Mouse (Mus musculus) lung, embryonic 15.5 days (tissue): ENCODE data around the gene Cltb. TPM values are rescaled to one million over a fixed set of nuclear protein-coding genes. Genes with fewer than 3 reads are reported as not detected.

Experiments
- ATAC-seq: fragments of 200-750 bp; cut with Nextera tagmentation; 2 replicates; pipeline ENCODE4 v1.8.0; 2017; ENCODE audit warnings: moderate number of reproducible peaks, borderline replicate concordance; ENCODE audit not compliant: low FRiP score, low TSS enrichment; ENCODE audit errors: extremely low read depth
- H3K27ac ChIP-seq: fragments of 300-500 bp; sonication (generic); 2 replicates; pipeline ENCODE4 v1.5.1; 2015; ENCODE audit warnings: moderate library complexity, mild to moderate bottlenecking, inconsistent platforms
- H3K27me3 ChIP-seq: fragments of 300-500 bp; sonication (generic); 2 replicates; pipeline ENCODE4 v1.6.1; 2015; ENCODE audit warnings: inconsistent platforms
- H3K36me3 ChIP-seq: fragments of 300-500 bp; sonication (generic); 2 replicates; pipeline ENCODE4 v1.6.1; 2015; ENCODE audit warnings: inconsistent platforms
- H3K4me1 ChIP-seq: fragments of 300-500 bp; sonication (generic); 2 replicates; pipeline ENCODE4 v1.6.1; 2015; ENCODE audit warnings: inconsistent platforms
- H3K4me2 ChIP-seq: fragments of 300-500 bp; sonication (generic); 2 replicates; pipeline ENCODE4 v1.6.1; 2015; ENCODE audit warnings: inconsistent platforms, mild to moderate bottlenecking, moderate library complexity
- H3K4me3 ChIP-seq: fragments of 300-500 bp; sonication (generic); 2 replicates; pipeline ENCODE4 v1.5.1; 2015; ENCODE audit warnings: mild to moderate bottlenecking, inconsistent platforms
- H3K9ac ChIP-seq: fragments of 300-500 bp; sonication (generic); 2 replicates; pipeline ENCODE4 v1.6.1; 2015; ENCODE audit warnings: inconsistent platforms
- H3K9me3 ChIP-seq: fragments of 300-500 bp; sonication (generic); 2 replicates; pipeline ENCODE4 v1.6.1; 2016; ENCODE audit warnings: inconsistent platforms
- WGBS: fragments of 180-500 bp; shearing (Covaris S2); methylation state at CpG from one replicate; pipeline ENCODE4 v1.1.7; 2015; 5-methylcytosine and 5-hydroxymethylcytosine counted together
- microRNA-seq: library from miRNA; unstranded; fragments of <30 nt; microRNA quantifications from one replicate; pipeline ENCODE4, GENCODE M21; 2016
- polyA plus RNA-seq: library from polyadenylated mRNA; unstranded; fragments of >200 nt; fragmentation: Nextera tagmentation; extraction: Ambion mirVana; gene quantifications from 2 replicates; pipeline ENCODE4 v1.2.1, GENCODE M21; 2015

Cltb gene
- polyA plus RNA-seq, 1 experiment from 2014 or later: 45.1 TPM

- Histone ChIP-seq H3K27ac (no peak overlapping the region), H3K9ac (no peak overlapping the region), H3K27me3 (no peaks in the 10 kb centered on the region), H3K4me2 (no peak overlapping the region), H3K4me3 (no peak overlapping the region), H3K4me1 (peaks cover 10% of the 10 kb centered on the region), H3K9me3 (no peaks in the 10 kb centered on the region), H3K36me3 (peaks cover 61% of the 10 kb centered on the region)
- WGBS: 88% methylated on average over 2 of the region's 2 CpGs
- ATAC-seq: no peak
These were observed 51.5 kb downstream of the Cltb start for GRCm38 (mm10) chr13:54559656-54560055.

DNA sequence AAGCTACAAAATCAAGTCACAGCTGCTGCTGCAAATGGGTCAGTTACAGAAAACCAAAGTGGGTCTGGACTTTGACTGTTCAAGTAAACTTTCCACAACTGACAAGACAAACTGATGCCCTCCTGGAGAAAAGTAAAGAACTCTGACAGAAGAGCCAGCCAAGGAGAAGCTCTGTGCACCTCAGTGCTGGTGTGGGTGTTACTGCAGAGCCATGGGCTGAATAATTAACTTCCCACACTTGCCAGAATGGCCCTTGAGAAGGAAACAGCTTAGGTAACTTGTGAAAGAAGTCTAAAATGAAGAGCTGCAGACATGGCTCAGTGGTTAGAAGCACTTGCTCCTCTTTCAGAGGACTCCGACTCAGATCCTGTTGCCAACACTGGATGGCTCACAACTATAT, 53.5 kb downstream of the Cltb start:
- ATAC-seq: no peak
- no peak overlapping the region for H3K4me2 ChIP-seq
- no peaks in the 10 kb centered on the region for H3K4me1 ChIP-seq
- H3K27me3 ChIP-seq: no peaks in the 10 kb centered on the region
- no peak overlapping the region for H3K27ac ChIP-seq
- 96% methylated on average over 1 of the region's 1 CpGs for WGBS
- H3K9me3 ChIP-seq: no peaks in the 10 kb centered on the region
- H3K36me3 ChIP-seq: peaks cover 78% of the 10 kb centered on the region
- no peak overlapping the region for H3K9ac ChIP-seq
- H3K4me3 ChIP-seq: no peak overlapping the region

GRCm38 (mm10) chr13:54556796-54557195, 54.3 kb downstream of the Cltb start:
- Histone ChIP-seq H3K4me1 (no peaks in the 10 kb centered on the region), H3K36me3 (peaks cover 85% of the 10 kb centered on the region), H3K27me3 (no peaks in the 10 kb centered on the region), H3K9ac (no peak overlapping the region), H3K27ac (no peak overlapping the region), H3K9me3 (no peaks in the 10 kb centered on the region), H3K4me2 (no peak overlapping the region), H3K4me3 (no peak overlapping the region)
- WGBS: 76% methylated on average over 3 of the region's 3 CpGs
- ATAC-seq: no peak

DNA sequence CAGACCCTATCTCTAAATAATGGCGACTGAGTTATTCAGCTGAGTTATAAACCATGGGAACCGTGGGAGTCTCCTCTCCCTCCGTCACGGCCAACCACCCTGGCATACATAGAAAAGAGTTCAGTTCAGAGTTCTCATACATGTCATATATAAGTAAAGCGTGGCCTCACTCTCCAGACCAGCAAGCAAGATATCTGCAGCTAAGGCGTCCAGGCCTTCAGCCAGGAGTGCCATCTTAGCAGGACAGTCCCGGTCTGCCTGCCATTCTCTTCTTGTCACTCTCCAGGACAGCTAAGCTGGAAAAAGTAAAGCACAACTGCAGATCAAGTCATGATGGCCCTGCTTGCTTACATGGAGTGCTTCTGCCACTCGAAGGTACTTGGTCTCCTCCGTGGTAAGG, 55.0 kb downstream of the Cltb start:
- Histone ChIP-seq H3K27me3 (no peaks in the 10 kb centered on the region), H3K4me3 (no peak overlapping the region), H3K27ac (no peak overlapping the region), H3K4me2 (no peak overlapping the region), H3K4me1 (no peaks in the 10 kb centered on the region), H3K36me3 (peaks cover 85% of the 10 kb centered on the region), H3K9me3 (no peaks in the 10 kb centered on the region), H3K9ac (no peak overlapping the region)
- WGBS: 87% methylated on average over 9 of the region's 9 CpGs
- no peak for ATAC-seq

DNA sequence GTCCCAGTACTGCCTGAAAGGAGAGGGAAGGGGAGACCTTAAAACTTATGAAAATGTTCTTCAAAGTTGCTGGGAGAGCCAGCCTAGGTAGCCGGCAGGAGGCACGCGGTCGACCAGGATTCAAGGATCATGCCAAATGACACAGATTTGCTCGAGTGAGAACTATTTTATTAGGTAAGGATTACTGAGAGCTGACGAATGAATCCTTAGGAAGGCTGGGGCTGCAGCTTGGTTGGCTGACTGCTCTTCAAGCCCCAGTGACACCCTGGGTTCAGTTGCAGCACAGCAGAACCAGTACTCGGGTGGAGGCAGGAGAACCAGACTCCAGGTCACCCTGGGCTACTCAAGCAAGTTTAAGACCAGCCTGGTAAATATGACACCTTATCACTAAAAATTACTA, 63.1 kb downstream of the Cltb start:
- 81% methylated on average over 7 of the region's 7 CpGs for WGBS
- no peak overlapping the region for H3K9ac ChIP-seq
- H3K27ac ChIP-seq: no peak overlapping the region
- no peak overlapping the region for H3K4me2 ChIP-seq
- no peak for ATAC-seq
- H3K4me3 ChIP-seq: no peak overlapping the region
- H3K36me3 ChIP-seq: peaks cover 53% of the 10 kb centered on the region
- no peaks in the 10 kb centered on the region for H3K9me3 ChIP-seq
- H3K4me1 ChIP-seq: no peaks in the 10 kb centered on the region
- no peaks in the 10 kb centered on the region for H3K27me3 ChIP-seq

Small RNAs within 50 kb of the gene (microRNA-seq; reads per million reads assigned to microRNA genes)
- gene Gm24195: not detected

Other genes starting within 250 kb of the Cltb start
- gene Cplx2, start 240.0 kb downstream of the Cltb start, polyA plus RNA-seq: 5.4 and 5.6 TPM in 2 replicates
- 121 and 129 TPM in 2 replicates for gene Thoc3, start 142.5 kb downstream of the Cltb start, polyA plus RNA-seq
- gene Simc1, start 107.6 kb downstream of the Cltb start, polyA plus RNA-seq: 9.7 and 9.8 TPM in 2 replicates
- 126 and 127 TPM in 2 replicates for gene 4833439L19Rik, start 45.9 kb downstream of the Cltb start, polyA plus RNA-seq
- gene Arl10, start 36.3 kb downstream of the Cltb start, polyA plus RNA-seq: 27.7 and 30.9 TPM in 2 replicates
- 78.2 and 78.8 TPM in 2 replicates for gene Nop16, start 21.3 kb downstream of the Cltb start, polyA plus RNA-seq
- 170 and 188 TPM in 2 replicates for gene Higd2a, start 21.1 kb downstream of the Cltb start, polyA plus RNA-seq
- 72.7 and 82.9 TPM in 2 replicates for gene Faf2, start 10.4 kb upstream of the Cltb start, polyA plus RNA-seq
- gene Rnf44, start 82.6 kb upstream of the Cltb start, polyA plus RNA-seq: 52.2 and 53.0 TPM in 2 replicates
- gene Cdhr2, start 90.1 kb upstream of the Cltb start, polyA plus RNA-seq: 0.10 and 0.13 TPM in 2 replicates
- gene Gprin1, start 138.5 kb upstream of the Cltb start, polyA plus RNA-seq: 0.24 and 0.42 TPM in 2 replicates
- gene Sncb, start 155.3 kb upstream of the Cltb start, polyA plus RNA-seq: 0.21 TPM in 1 of 2 replicates, not detected in the other
- not detected in 2 replicates for gene Eif4e1b, start 172.7 kb upstream of the Cltb start, polyA plus RNA-seq
- 17.0 and 18.1 TPM in 2 replicates for gene Tspan17, start 178.0 kb upstream of the Cltb start, polyA plus RNA-seq